Mouse (Mus musculus) left cerebral cortex, postnatal 25 days (tissue): Measurements from ENCODE around the gene Rnf114. TPM values are rescaled to one million over a fixed set of nuclear protein-coding genes. Genes with fewer than 3 reads are reported as not detected.

Experiments
- DNase-seq, 2 experiments: peaks; one replicate each; pipeline ENCODE4 v3.0.0; 2022; ENCODE audit warnings: low spot score in 2 of 2, mixed read lengths in 1 of 2
- intact Hi-C: fragments of 180-260 bp; cut with DNase I; formaldehyde crosslinking; loops from one replicate; pipeline ENCODE4 v1.15.1; 2025
- total RNA-seq, 2 experiments: library from RNA; stranded (reverse); gene quantifications; 2 replicates each; pipeline ENCODE4 v1.2.3; 2021

Rnf114 gene
- total RNA-seq, 2 experiments from 2014 or later = 59.7 to 61.3 TPM

GRCm38 (mm10) chr2:167470611-167471010, 21.8 kb upstream of the Rnf114 start:
- DNase-seq = no peak
- intact Hi-C loops = no loop called here

GRCm38 (mm10) chr2:167471585-167471984, 20.9 kb upstream of the Rnf114 start:
- no peak for DNase-seq
- intact Hi-C loops = no loop called here

GRCm38 (mm10) chr2:167474218-167474617, 18.2 kb upstream of the Rnf114 start:
- DNase-seq = no peak
- intact Hi-C loops = no loop called here

GRCm38 (mm10) chr2:167475596-167475995, 16.8 kb upstream of the Rnf114 start:
- intact Hi-C loops = no loop called here
- no peak for DNase-seq

GRCm38 (mm10) chr2:167476200-167476688, 16.2 kb upstream of the Rnf114 start:
- DNase-seq = peak; percentile 63 to 68
- intact Hi-C loops = no loop called here

- DNase-seq = no peak
- intact Hi-C loops = no loop called here
Observed at GRCm38 (mm10) chr2:167476762-167477161, 15.7 kb upstream of the Rnf114 start.

GRCm38 (mm10) chr2:167478128-167478527, 14.3 kb upstream of the Rnf114 start:
- intact Hi-C loops = no loop called here
- no peak for DNase-seq

GRCm38 (mm10) chr2:167479501-167479900, 12.9 kb upstream of the Rnf114 start:
- no peak for DNase-seq
- intact Hi-C loops = no loop called here

GRCm38 (mm10) chr2:167482681-167483080, 9.8 kb upstream of the Rnf114 start:
- DNase-seq = no peak
- intact Hi-C loops = no loop called here

GRCm38 (mm10) chr2:167483081-167483826, 9.2 kb upstream of the Rnf114 start:
- no peak for DNase-seq
- intact Hi-C loops = no loop called here

GRCm38 (mm10) chr2:167483827-167484410, 8.5 kb upstream of the Rnf114 start:
- intact Hi-C loops = no loop called here
- no peak for DNase-seq

GRCm38 (mm10) chr2:167484932-167485331, 7.5 kb upstream of the Rnf114 start:
- intact Hi-C loops = no loop called here
- no peak for DNase-seq

- DNase-seq = no peak
- intact Hi-C loops = no loop called here
Observed at GRCm38 (mm10) chr2:167485501-167486377, 6.7 kb upstream of the Rnf114 start.

GRCm38 (mm10) chr2:167486573-167486972, 5.9 kb upstream of the Rnf114 start:
- intact Hi-C loops = no loop called here
- DNase-seq = peak in 1 of 2 experiments; percentile 41

GRCm38 (mm10) chr2:167487551-167487950, 4.9 kb upstream of the Rnf114 start:
- DNase-seq = no peak
- intact Hi-C loops = no loop called here

GRCm38 (mm10) chr2:167487994-167488393, 4.5 kb upstream of the Rnf114 start:
- DNase-seq = no peak
- intact Hi-C loops = no loop called here

- intact Hi-C loops = loop anchor here (5.0 kb wide), 1 partner anchor 69 kb away; the partner anchor contains the start of gene Slc9a8
- peak; percentile 68 to 88 for DNase-seq
Observed at GRCm38 (mm10) chr2:167490813-167491525, 1.5 kb upstream of the Rnf114 start.

GRCm38 (mm10) chr2:167492713-167493636, 530 bp downstream of the Rnf114 start, which contains the start of gene Spata2:
Gene Spata2 (minus strand): TSS chr2:167492887.
- intact Hi-C loops = loop anchor here (5.0 kb wide), 1 partner anchor 71 kb away; the partner anchor contains the start of gene Slc9a8

More at GRCm38 (mm10) chr2:167492713-167493636, 530 bp downstream of the Rnf114 start, which contains the start of gene Spata2:
- DNase-seq = peak; percentile 95 to 96
